Mouse (Mus musculus): ENCODE results near the gene 2210016L21Rik.

DNA sequence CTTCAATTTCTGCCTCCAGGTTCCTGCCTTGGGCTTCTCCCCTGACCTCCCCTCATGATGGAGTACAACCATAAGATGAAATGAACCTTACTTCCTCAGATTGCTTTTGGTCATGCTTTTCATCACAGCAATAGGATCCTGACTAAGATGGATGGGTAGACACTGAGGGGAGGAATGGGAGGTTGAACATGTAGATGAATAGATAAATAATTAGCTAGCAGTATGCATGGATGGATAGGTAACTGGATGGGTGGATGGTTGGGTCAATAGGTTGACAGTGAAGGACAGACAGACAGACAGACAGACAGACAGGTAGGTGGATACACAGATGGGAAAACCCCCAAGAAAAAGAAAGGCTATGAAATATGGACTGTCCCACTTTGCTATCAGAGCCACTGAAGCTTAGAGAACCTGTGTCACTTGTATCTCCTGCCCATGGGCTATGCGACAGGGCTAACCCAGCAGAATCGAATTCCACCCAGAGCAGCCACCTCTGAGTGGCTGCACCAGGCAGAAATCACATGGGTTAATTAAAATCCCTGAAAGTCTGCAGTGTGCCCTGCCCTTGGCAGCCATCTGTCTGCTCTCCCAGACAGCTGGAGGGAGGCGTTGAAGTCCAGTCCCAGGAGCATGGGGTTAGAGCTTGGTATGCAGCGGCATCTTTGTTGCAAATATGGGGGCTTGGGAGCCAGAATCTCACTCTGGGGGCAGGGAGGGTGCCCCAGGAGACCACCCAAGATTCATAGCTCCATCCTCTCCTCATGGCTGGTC is 19.8 kb downstream of the 2210016L21Rik start:
- TF ChIP-seq USF1 (IDR thresholded peaks at IDR 0.05; ENCODE audit: low read depth, low read length) = no peak
- TF ChIP-seq CTCF (IDR thresholded peaks at IDR 0.05 in 2 of 3, conservative IDR thresholded peaks at IDR 0.05 in 1 of 3; ENCODE audit: control insufficient read depth in 1 of 3, insufficient read depth in 1 of 3, low read depth in 2 of 3, low read length in 3 of 3, poor library complexity in 1 of 3, severe bottlenecking in 1 of 3) = no peak
- no peak for TF ChIP-seq USF2 (IDR thresholded peaks at IDR 0.05; ENCODE audit: borderline replicate concordance in 1 of 2, insufficient read depth in 1 of 2, low read depth in 1 of 2, low read length in 2 of 2)

Measured in MEL (cell line).